Mouse (Mus musculus): ENCODE results near the gene Stx1b. TPM values are rescaled to one million over a fixed set of nuclear protein-coding genes. Genes with fewer than 3 reads are reported as not detected.

Gene Stx1b
- polyA plus RNA-seq, 2 experiments = 0.05 to 1.1 TPM

GRCm38 (mm10) chr7:127817776-127818175, 6.6 kb downstream of the Stx1b start:
- H3K4me3 ChIP-seq (ENCODE audit: insufficient read depth in 1 of 2, low read depth in 2 of 2, low read length in 2 of 2) = no peak overlapping the region
- no peak for DNase-seq (ENCODE audit: low read depth in 3 of 3, low spot score in 3 of 3)
- H3K36me3 ChIP-seq (replicated peaks; ENCODE audit: control insufficient read depth, insufficient read depth, low read depth) = no peaks in the 10 kb centered on the region
- peaks cover 0 to 13% of the 10 kb centered on the region in 2 experiments; a peak in 2 of 4 replicates for H3K4me1 ChIP-seq (replicated peaks; ENCODE audit: control insufficient read depth in 2 of 2, insufficient read depth in 2 of 2, low read length in 1 of 2)
- no peak overlapping the region for H3K4me2 ChIP-seq (ENCODE audit: low read depth)
- H3K27ac ChIP-seq = no peak overlapping the region
- TF ChIP-seq EP300 (IDR thresholded peaks at IDR 0.05; ENCODE audit: low read depth) = no peak
- no peak for TF ChIP-seq CTCF (IDR thresholded peaks at IDR 0.05; ENCODE audit: low read depth)
- WGBS (ENCODE audit: insufficient replicate concordance) = 81% methylated on average over 5 of the region's 5 CpGs
- ATAC-seq (ENCODE audit: insufficient read depth) = no peak
- H3K9me3 ChIP-seq (ENCODE audit: control insufficient read depth, low read length) = no peaks in the 10 kb centered on the region
- H3K27me3 ChIP-seq (ENCODE audit: control insufficient read depth, insufficient read depth, low read length) = no peaks in the 10 kb centered on the region
- H3K9ac ChIP-seq (replicated peaks) = no peak overlapping the region

DNA sequence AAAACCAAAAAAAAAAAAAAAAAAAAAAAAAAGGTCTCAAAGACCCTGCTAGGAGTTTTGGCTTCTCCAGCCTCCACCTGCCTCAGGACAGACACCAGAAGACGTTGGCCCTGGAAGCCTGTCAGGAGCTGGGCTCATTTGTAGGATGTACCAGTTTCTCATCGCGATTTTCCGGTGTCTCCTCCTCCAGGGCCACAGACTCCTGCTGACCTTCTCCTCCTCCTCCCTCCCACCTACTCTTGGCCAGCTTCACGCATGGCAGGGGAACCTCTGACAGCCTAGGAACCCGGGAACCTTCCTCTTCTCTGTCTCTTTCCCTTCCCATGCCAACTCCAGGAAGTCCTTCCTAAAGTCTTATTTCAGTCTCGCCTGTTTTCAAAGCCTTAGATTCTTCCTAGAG, 7.3 kb downstream of the Stx1b start:
- no peak overlapping the region for H3K4me2 ChIP-seq (ENCODE audit: low read depth)
- DNase-seq (ENCODE audit: low read depth in 3 of 3, low spot score in 3 of 3) (no peak), ATAC-seq (ENCODE audit: insufficient read depth) (no peak)
- no peak overlapping the region for H3K27ac ChIP-seq
- H3K4me1 ChIP-seq (replicated peaks; ENCODE audit: control insufficient read depth in 2 of 2, insufficient read depth in 2 of 2, low read length in 1 of 2) = peaks cover 0 to 13% of the 10 kb centered on the region in 2 experiments; a peak in 2 of 4 replicates
- H3K36me3 ChIP-seq (replicated peaks; ENCODE audit: control insufficient read depth, insufficient read depth, low read depth) = no peaks in the 10 kb centered on the region
- H3K9ac ChIP-seq (replicated peaks) = no peak overlapping the region
- WGBS (ENCODE audit: insufficient replicate concordance) = 73% methylated on average over 7 of the region's 7 CpGs
- H3K27me3 ChIP-seq (ENCODE audit: control insufficient read depth, insufficient read depth, low read length) = no peaks in the 10 kb centered on the region
- no peaks in the 10 kb centered on the region for H3K9me3 ChIP-seq (ENCODE audit: control insufficient read depth, low read length)
- TF ChIP-seq EP300 (IDR thresholded peaks at IDR 0.05; ENCODE audit: low read depth) = no peak
- no peak for TF ChIP-seq CTCF (IDR thresholded peaks at IDR 0.05; ENCODE audit: low read depth)
- H3K4me3 ChIP-seq (ENCODE audit: insufficient read depth in 1 of 2, low read depth in 2 of 2, low read length in 2 of 2) = no peak overlapping the region

DNA sequence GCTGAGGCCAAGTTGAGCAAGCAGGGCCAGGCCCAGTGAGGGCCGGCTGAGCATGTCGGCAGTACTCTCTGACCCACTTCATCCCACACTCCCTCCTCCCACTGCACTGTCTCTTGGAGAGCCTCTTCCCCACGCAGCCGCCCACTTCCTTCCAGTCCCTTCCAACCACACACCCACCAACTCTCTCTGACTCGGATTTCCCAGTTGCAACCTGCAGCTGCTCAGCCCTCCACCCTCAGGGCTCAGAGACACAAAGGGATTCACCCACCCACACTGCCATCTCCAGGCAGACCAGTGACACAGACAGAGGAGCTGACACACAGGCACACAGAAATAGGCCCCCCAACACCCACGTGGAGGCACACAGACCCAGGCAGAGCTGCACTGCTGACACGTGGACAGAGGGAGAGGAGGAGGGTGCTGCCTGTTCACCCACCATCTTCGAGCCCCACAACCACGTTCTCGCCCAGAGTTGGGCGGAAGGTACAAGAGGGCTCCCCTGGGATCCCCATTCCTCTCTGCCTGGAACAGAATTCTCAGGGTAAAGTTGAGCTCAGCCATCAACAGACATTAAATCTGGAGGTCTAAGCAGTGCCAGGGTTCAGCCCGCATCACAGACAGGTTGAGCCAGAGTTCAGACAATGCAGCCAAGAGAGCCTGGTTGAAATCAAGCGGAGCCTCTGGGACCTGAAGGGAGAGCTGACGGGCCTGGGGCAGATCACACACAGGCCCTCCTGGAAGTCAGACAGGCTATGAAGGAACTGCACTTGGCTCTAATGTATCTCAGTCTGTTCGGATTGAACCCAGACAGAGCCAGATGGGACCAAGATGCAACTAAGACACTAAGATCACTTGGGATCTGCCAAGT, 8.2 kb downstream of the Stx1b start:
- Histone ChIP-seq H3K36me3 (replicated peaks; ENCODE audit: control insufficient read depth, insufficient read depth, low read depth) (no peaks in the 10 kb centered on the region), H3K27me3 (ENCODE audit: control insufficient read depth, insufficient read depth, low read length) (no peaks in the 10 kb centered on the region), H3K4me2 (ENCODE audit: low read depth) (no peak overlapping the region), H3K9ac (replicated peaks) (no peak overlapping the region), H3K9me3 (ENCODE audit: control insufficient read depth, low read length) (no peaks in the 10 kb centered on the region), H3K4me1 (replicated peaks; ENCODE audit: control insufficient read depth in 2 of 2, insufficient read depth in 2 of 2, low read length in 1 of 2) (peaks cover 0 to 13% of the 10 kb centered on the region in 2 experiments; a peak in 2 of 4 replicates), H3K4me3 (ENCODE audit: insufficient read depth in 1 of 2, low read depth in 2 of 2, low read length in 2 of 2) (no peak overlapping the region), H3K27ac (no peak overlapping the region)
- DNase-seq (ENCODE audit: low read depth in 3 of 3, low spot score in 3 of 3) (no peak), ATAC-seq (ENCODE audit: insufficient read depth) (peak; percentile 31; the same call in 1 of the 2 replicates)
- WGBS (ENCODE audit: insufficient replicate concordance) = 42% methylated on average over 15 of the region's 15 CpGs
- TF ChIP-seq CTCF (IDR thresholded peaks at IDR 0.05; ENCODE audit: low read depth) = peak; percentile 67
- TF ChIP-seq EP300 (IDR thresholded peaks at IDR 0.05; ENCODE audit: low read depth) = no peak

GRCm38 (mm10) chr7:127815116-127815665, 9.2 kb downstream of the Stx1b start:
- Histone ChIP-seq H3K9me3 (ENCODE audit: control insufficient read depth, low read length) (no peaks in the 10 kb centered on the region), H3K4me2 (ENCODE audit: low read depth) (no peak overlapping the region), H3K9ac (replicated peaks) (no peak overlapping the region), H3K27me3 (ENCODE audit: control insufficient read depth, insufficient read depth, low read length) (no peaks in the 10 kb centered on the region), H3K27ac (no peak overlapping the region), H3K36me3 (replicated peaks; ENCODE audit: control insufficient read depth, insufficient read depth, low read depth) (no peaks in the 10 kb centered on the region), H3K4me3 (ENCODE audit: insufficient read depth in 1 of 2, low read depth in 2 of 2, low read length in 2 of 2) (no peak overlapping the region), H3K4me1 (replicated peaks; ENCODE audit: control insufficient read depth in 2 of 2, insufficient read depth in 2 of 2, low read length in 1 of 2) (peaks cover 0 to 13% of the 10 kb centered on the region in 2 experiments; a peak in 2 of 4 replicates)
- ATAC-seq (ENCODE audit: insufficient read depth) (no peak), DNase-seq (ENCODE audit: low read depth in 3 of 3, low spot score in 3 of 3) (no peak)
- 74% methylated on average over 15 of the region's 15 CpGs for WGBS (ENCODE audit: insufficient replicate concordance)
- no peak for TF ChIP-seq CTCF (IDR thresholded peaks at IDR 0.05; ENCODE audit: low read depth)
- TF ChIP-seq EP300 (IDR thresholded peaks at IDR 0.05; ENCODE audit: low read depth) = no peak

All from liver, embryonic 14.5 days (tissue).